Mouse (Mus musculus) spleen, adult 2 months (tissue): ENCODE measurements around the gene Ccdc134. TPM values are rescaled to one million over a fixed set of nuclear protein-coding genes. Genes with fewer than 3 reads are reported as not detected.

Source experiments
- DNase-seq, 2 experiments: peaks; one replicate each; pipeline versions ENCODE4 v3.0.0 to v3.0.0-alpha.2; 2012 to 2021; ENCODE audit warnings: low spot score in 2 of 2, low read depth in 1 of 2
- H3K27ac ChIP-seq: fragments of 200-500 bp; 2 replicates; pipeline ENCODE4 v1.5.1; 2012; ENCODE audit warnings: low read length, inconsistent platforms; ENCODE audit not compliant: insufficient read depth
- H3K27me3 ChIP-seq: fragments of 200-500 bp; 2 replicates; pipeline ENCODE4 v1.6.1; 2012; ENCODE audit warnings: mild to moderate bottlenecking, moderate library complexity, low read length, inconsistent platforms; ENCODE audit not compliant: control insufficient read depth, insufficient read depth
- H3K36me3 ChIP-seq: fragments of 200-500 bp; 2 replicates; pipeline ENCODE4 v1.6.1; 2012; ENCODE audit warnings: mild to moderate bottlenecking, low read length, inconsistent platforms; ENCODE audit not compliant: control insufficient read depth, insufficient read depth
- H3K4me1 ChIP-seq: fragments of 200-500 bp; 2 replicates; pipeline ENCODE4 v1.6.1; 2011; ENCODE audit warnings: inconsistent platforms; ENCODE audit not compliant: control insufficient read depth, insufficient read depth, insufficient read length
- H3K4me3 ChIP-seq: fragments of 200-500 bp; 2 replicates; pipeline ENCODE4 v1.5.1; 2011; ENCODE audit warnings: mild to moderate bottlenecking, inconsistent platforms; ENCODE audit not compliant: insufficient read depth, insufficient read length; ENCODE audit errors: extremely low read depth
- CTCF ChIP-seq: fragments of 200-500 bp; IDR thresholded peaks from 2 replicates; pipeline ENCODE4 v1.5.1; 2011; ENCODE audit warnings: mild to moderate bottlenecking, inconsistent platforms; ENCODE audit not compliant: insufficient read depth, insufficient read length, insufficient replicate concordance; ENCODE audit errors: extremely low read depth
- POLR2A ChIP-seq: fragments of 200-500 bp; IDR thresholded peaks from 2 replicates; pipeline ENCODE4 v1.6.1; 2011; ENCODE audit warnings: low read depth, low read length, inconsistent platforms
- WGBS: fragments of 180-500 bp; shearing (Covaris S2); methylation state at CpG from one replicate; pipeline ENCODE4 v1.1.7; 2018; 5-methylcytosine and 5-hydroxymethylcytosine counted together
- polyA plus RNA-seq: library from polyadenylated mRNA; depleted of rRNA; stranded (reverse); fragments of >200 nt; gene quantifications from 2 replicates; pipeline ENCODE4 v1.2.3, GENCODE M21; 2012

Gene Ccdc134
- polyA plus RNA-seq, 1 experiment, result 16.7 TPM

DNA sequence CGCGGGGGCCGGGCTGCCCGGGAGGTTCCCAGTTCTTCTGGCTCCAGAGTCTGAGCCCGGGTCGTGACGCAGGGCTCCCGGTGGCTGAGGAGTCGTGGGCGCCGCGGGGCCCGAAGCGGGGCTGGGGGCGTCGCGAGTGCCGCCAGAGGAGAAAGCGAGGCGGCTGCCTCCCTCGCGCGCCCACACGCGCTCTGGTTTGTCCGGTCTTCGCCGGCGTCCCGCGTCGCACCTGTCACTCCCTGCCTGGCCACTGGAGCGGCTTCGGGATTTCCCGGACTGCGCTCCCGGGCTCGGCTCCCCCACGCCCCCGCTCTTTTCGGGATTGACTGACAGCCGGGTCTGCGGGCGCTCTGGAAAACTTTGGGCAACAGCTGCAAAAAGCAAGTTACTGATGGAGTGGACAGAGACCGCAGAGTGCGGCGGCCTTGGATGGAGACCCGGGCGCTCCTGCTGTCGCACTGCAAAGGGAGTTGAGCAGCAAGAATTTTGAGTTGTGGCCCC, 19.9 kb downstream of the Ccdc134 start:
- H3K36me3 ChIP-seq, result no peaks in the 10 kb centered on the region
- peak in 1 of 2 experiments; percentile 35 for DNase-seq
- TF ChIP-seq CTCF (no peak), POLR2A (no peak)
- under 1% methylated on average over 46 of the region's 50 CpGs for WGBS
- H3K4me1 ChIP-seq, result peaks cover 11% of the 10 kb centered on the region; the same call in 1 of the 2 replicates
- no peaks in the 10 kb centered on the region; the same call in 1 of the 2 replicates for H3K27me3 ChIP-seq
- H3K4me3 ChIP-seq, result peak overlapping the region; percentile 69
- peak overlapping the region; percentile 76 for H3K27ac ChIP-seq

DNA sequence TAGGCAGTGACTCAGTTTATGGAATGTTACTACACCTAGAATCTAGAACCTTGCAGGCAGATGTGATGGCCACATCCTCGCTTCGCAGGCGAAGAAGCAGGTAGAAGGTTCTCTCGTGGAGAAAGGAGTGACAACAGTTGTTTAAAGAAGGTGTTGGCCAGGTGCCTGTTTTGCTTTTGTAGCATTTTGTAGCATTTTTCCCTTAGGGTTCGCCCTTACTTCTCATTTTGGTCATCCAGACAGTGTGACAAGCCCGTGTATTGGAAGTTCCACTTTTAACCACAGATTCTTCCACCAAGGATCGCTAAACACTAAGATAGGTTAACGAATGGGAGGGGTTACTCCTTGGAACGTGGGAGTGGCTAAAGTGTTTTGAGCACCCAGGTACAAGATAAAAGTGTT, 20.8 kb downstream of the Ccdc134 start:
- H3K36me3 ChIP-seq, result no peaks in the 10 kb centered on the region
- peak overlapping the region; percentile 69; the same call in 1 of the 2 replicates for H3K4me3 ChIP-seq
- no peak for DNase-seq
- H3K27me3 ChIP-seq, result no peaks in the 10 kb centered on the region; the same call in 1 of the 2 replicates
- peaks cover 11% of the 10 kb centered on the region; the same call in 1 of the 2 replicates for H3K4me1 ChIP-seq
- no peak for TF ChIP-seq CTCF
- no peak for TF ChIP-seq POLR2A
- WGBS, result 18% methylated on average over 9 of the region's 9 CpGs
- no peak overlapping the region; the same call in 1 of the 2 replicates for H3K27ac ChIP-seq

DNA sequence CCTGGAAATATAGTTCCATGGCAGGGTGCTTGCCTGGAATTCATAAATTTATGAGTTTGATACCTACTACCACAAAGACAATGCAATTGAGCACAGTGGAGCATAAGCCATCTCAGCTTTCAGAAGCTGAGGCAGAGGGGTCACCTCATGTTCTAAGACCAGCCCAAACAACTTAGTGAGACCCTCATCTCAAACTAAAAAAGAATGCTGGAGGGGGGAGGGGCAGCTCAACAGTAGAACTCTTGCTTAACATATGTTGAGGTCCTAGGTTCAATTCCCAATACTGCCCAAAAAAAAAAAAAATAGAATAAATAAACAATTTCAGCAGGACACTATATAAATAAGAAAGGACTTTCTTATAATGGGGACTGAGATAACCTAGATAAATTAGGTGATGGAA, 22.3 kb downstream of the Ccdc134 start:
- H3K36me3 ChIP-seq, result no peaks in the 10 kb centered on the region
- no peak overlapping the region for H3K27ac ChIP-seq
- peaks cover 11% of the 10 kb centered on the region; the same call in 1 of the 2 replicates for H3K4me1 ChIP-seq
- DNase-seq, result no peak
- no peak overlapping the region for H3K4me3 ChIP-seq
- no peaks in the 10 kb centered on the region; the same call in 1 of the 2 replicates for H3K27me3 ChIP-seq
- TF ChIP-seq CTCF (no peak), POLR2A (no peak)

DNA sequence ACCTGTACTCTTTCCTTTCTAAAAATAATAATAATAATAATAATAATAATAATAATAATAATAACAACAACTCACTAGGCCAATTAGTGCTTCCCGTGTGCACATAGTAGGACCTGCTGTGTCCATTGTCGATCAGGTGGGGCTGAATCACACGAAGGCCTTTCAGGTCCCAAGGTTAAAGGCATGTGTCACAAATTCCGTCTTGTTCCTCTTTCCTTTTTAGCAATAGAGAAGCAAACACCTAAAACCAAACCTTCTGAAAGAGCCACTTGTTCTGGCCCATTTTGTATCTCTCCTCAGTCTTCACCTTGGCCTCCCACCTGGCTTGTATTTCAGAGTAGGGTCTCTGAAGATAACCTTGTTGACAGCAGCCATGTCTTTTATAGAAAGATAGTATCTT, 23.5 kb downstream of the Ccdc134 start:
- Histone ChIP-seq H3K27me3 (no peaks in the 10 kb centered on the region; the same call in 1 of the 2 replicates), H3K27ac (no peak overlapping the region), H3K4me1 (peaks cover 12% of the 10 kb centered on the region), H3K4me3 (no peak overlapping the region), H3K36me3 (no peaks in the 10 kb centered on the region)
- DNase-seq, result no peak
- 48% methylated on average over 4 of the region's 4 CpGs for WGBS
- no peak for TF ChIP-seq CTCF
- TF ChIP-seq POLR2A, result no peak

DNA sequence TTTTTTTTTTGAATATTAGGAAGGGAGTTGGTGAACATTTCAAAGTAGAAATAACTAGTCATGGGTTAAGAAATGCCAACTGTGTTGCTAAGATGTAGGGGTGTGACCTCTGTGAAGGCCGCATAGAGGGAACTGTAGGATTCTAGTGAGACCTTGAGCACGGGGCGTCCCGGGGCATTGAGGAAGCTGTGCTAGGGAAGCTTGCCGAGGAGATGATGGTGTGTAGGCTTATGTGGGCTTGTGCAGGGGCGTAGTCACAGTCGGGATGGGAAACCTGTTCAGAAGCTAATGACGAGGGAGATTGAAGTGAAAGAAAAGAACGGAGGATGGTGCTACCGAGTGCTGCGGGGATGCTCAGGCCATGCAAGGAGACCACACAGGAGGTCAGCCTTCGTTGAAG, 24.3 kb downstream of the Ccdc134 start:
- 44% methylated on average over 12 of the region's 12 CpGs for WGBS
- Histone ChIP-seq H3K4me1 (peaks cover 17% of the 10 kb centered on the region), H3K36me3 (no peaks in the 10 kb centered on the region), H3K4me3 (peak overlapping the region; percentile 3; the same call in 1 of the 2 replicates), H3K27me3 (no peaks in the 10 kb centered on the region; the same call in 1 of the 2 replicates), H3K27ac (peak overlapping the region; percentile 48; the same call in 1 of the 2 replicates)
- no peak for DNase-seq
- TF ChIP-seq CTCF (no peak), POLR2A (no peak)

DNA sequence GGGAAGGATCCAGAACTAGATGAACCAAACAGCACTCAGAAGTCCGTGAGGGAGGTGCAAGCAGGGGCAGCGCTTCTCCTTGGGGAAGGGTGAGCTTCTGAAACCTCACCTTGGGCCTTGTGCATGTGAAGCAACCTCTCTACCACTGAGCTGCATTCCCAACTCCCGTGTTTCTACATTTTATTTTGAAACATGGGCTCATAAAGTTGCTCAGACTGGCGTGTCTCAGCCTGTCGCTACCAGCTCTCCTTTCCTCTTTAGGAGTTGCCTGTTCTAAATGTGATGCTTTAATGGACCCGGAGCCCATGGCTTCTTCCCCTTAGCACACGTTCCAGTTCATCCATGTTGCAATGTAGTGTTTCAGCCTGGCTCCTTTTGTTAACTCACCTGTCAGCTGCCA, 24.7 kb downstream of the Ccdc134 start:
- WGBS, result 81% methylated on average over 7 of the region's 7 CpGs
- H3K27ac ChIP-seq, result peak overlapping the region; percentile 48; the same call in 1 of the 2 replicates
- no peak for DNase-seq

DNA sequence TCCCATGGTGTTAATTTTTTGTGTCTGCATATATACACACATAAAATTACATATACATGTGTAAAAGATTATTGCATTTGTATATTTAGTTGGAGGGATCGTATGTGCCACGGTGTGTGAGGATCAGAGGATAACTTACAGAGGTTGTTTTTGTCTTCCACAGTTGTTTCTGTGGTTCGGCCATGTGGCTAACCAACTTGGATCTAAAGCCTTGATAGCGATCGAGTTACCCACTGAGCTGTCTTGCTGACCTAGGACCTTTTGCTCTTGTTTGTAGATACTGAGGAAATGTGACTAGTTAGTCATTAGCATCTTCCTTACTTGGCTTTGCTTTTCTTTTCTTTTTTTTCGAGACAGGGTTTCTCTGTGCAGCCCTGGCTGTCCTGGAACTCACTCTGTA, 28.6 kb downstream of the Ccdc134 start:
- TF ChIP-seq POLR2A (no peak), CTCF (no peak)
- 49% methylated on average over 6 of the region's 6 CpGs for WGBS
- Histone ChIP-seq H3K4me3 (no peak overlapping the region), H3K36me3 (no peaks in the 10 kb centered on the region), H3K27me3 (no peaks in the 10 kb centered on the region), H3K27ac (0 out of 2 replicates have a peak overlapping the region, but pooled peaks have one; percentile 56), H3K4me1 (peaks cover 35% of the 10 kb centered on the region)
- no peak for DNase-seq

More for the DNA sequence above, 24.7 kb downstream of the Ccdc134 start:
- Histone ChIP-seq H3K4me3 (peak overlapping the region; percentile 3; the same call in 1 of the 2 replicates), H3K27me3 (no peaks in the 10 kb centered on the region; the same call in 1 of the 2 replicates), H3K36me3 (no peaks in the 10 kb centered on the region), H3K4me1 (peaks cover 20% of the 10 kb centered on the region)
- TF ChIP-seq CTCF, result no peak
- TF ChIP-seq POLR2A, result no peak
